Mouse (Mus musculus): ENCODE data around the gene Zranb3.
"Not testable (repeated sequence)": the region's sequence is repeated elsewhere in the genome, so short reads cannot be mapped to it uniquely, and the experiment has no call there.

The Zranb3 gene

DNA sequence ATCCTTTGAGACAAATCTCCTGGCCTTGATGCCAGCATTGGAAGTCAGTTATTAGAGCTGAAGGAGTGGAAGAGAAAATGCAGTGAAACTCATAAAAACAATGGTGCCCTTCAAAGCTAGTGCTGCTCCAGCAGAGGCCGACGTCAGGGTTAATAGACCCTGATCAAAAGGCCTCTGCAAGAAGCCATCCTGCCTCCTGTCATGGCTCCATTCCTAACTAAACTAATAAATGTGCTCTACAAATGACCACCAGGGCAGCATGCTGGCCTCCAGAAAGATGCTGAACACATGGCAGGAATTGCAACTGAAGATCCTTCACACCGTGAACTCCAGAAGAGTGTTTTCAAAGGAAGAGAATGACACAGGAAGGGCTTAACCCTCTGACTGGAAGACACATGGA is 117.5 kb downstream of the Zranb3 start:
- DNase-seq: no peak

DNA sequence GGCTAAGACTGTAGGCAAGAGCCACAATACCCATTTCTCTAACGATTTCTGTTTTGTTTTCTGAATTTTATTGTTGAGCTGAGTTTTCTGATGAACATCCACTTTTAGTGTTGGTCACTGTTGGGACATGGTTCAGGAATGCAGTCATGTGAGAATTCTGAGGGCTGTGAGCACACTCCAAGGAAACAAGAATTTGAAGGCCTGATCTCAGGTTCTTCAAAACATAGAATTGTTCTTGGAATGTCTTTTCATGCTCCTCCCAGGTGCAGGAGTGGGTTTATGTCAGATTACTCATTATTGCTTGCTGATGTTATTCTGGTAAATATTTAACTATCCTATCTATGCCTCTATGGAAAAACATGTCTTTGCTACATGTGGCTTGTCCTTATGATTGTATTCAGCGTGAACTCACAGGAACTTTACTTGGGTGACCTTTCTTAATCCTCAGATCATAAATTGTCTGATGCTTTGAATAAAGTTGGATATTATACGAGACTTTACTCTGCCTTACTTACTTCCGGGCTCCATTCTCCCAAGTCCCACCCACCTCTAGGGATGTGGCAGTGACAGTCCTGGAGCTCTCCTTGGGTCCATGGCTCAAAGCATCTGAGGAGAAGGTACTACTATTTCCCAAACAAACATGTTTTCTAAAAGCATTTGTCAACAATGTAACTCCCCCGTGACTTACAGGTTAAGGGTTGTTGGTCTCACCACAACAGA is 119.4 kb downstream of the Zranb3 start:
- no peak for DNase-seq

DNA sequence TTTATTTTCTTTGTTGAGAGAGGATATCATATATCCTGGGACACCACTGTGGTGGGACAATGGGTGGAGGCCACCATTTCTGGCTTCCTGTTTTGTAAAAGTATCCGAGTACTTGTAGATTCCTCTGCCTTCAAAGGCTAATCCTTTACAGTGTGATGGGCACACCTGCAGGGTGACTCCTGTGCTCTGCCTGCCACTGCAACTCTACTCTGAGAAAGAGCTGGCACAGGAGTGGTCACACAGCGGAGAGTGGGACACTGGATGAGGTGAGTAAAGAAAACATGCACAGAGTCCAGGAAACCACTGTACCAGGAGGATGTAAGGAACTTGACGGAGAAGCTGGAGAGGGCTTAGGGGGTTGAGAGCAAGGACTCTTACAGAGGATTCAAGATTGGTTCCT is 120.6 kb downstream of the Zranb3 start:
- no peak for DNase-seq

DNA sequence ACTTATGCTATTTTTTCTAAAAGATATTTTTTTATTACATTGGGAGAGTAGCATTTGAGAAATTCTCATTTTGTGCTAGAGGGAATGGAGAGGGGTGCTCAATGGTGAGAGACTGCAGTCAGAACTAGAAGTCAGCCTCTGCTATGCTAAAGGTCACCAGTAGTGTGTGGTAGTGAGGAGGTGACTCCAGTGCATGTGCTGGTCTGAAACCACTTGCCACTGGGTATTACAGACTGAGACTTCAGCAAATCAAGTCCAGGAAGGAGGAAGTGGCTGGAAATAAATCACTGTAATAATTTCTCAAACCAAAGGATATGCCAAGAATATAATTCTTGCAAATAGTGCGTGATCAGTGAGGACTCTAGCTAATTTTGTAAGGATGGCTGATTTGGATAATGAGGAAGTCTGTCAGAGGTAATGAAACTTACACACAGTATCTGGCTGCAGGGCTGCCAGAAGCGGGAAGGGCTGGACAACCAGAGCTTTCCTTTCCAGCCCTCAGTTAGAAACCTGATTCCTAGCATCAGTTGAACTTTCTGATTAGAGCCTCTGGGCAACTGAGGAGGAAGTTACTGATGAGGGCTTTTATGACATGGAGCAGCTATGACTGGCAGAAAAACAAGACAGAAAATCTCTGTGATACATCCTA is 121.8 kb downstream of the Zranb3 start:
- no peak for DNase-seq

DNA sequence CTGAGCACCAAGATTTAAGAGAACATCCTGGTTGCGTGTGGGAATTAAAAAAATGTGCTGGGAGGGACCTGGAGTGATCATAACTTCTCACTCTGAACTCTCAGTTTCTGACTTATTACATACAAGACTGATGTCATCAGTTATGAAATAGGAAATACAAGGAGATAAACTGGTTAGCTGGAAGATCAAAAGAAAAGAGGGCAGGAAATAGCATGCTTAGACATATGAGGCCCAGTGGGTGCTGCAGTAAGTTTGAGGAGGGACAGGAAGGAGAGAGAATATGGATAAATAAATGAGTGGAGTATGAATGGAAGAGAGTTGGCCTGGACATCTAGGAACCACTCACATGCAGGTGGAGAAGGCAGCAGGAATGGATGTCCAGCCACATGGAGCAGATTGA is 124.7 kb downstream of the Zranb3 start:
- DNase-seq: no peak

DNA sequence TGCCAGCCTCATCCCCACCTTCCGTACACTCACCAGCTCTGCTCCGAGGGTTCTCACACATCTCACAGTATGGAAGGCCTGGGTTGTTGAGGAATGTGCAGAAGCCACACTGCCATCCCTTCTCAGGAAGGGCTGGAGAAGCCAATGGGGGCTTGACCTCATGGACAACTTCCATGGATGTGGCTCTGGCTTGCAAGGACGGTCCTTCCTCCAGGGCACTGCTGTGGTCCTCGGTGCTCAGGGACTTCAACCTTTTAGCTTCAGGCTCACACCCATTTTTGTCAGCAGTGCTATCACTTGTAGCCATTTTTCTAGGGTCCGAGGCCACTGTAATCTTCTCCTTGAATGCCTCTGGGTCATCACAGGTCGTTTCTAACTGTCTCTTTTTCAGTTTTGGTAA is 126.7 kb downstream of the Zranb3 start:
- DNase-seq: no peak

DNA sequence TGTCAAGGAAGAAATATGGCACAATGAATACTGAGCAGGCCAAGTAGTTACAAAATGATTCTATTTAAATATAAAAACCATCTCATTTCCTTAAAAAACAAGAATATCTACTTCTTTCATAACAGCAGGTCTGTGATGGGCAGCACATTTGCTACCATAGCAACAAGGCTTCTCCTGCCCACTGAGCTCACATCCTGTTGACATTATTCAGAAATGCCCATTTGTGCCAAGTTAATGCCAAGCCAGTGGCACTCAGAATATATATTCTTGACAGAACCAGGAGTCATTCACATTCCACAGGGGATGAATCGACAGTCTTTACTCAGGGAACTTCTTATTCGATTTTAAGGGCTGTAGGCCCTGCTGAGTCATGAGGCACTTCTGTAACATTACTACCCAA is 127.2 kb downstream of the Zranb3 start:
- no peak for DNase-seq

DNA sequence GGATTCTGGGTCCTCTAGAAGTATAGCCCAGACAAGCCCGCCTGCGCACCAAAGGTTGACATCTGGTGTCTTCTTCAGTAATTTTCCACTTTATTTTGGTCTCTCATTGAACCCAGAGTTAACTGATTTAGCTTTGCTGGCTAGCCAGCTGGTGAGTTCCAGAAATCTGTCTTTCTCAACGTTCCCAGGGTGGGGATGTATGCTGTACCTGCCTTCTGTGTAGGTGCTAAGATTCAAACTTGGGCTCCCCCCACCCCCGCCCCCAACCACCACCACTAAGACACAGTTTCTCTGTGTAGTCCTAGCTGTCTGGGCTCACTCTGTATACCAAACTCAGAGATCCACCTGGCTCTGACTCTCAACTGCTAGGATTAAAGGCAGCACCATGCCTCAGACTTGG is 128.8 kb downstream of the Zranb3 start:
- no peak for DNase-seq

DNA sequence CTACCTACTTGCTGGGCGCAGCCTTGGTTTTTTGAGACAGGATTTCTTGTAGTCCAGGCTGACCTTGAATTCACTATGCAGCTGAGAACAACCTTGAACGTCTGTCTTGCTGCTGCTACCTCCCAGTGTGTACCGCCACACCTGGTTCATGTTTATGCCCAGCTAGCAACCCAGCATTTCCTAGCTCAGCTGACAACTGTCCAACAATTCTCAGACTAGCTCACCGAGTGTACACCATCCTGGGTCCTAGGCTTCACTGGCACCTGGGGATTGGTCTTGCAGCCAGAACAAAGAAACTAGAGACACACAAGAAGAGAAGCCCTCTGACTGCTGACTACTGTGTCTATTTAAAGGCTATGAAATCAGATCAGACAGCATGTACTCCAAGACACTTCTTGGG is 132.0 kb downstream of the Zranb3 start:
- DNase-seq: no peak

DNA sequence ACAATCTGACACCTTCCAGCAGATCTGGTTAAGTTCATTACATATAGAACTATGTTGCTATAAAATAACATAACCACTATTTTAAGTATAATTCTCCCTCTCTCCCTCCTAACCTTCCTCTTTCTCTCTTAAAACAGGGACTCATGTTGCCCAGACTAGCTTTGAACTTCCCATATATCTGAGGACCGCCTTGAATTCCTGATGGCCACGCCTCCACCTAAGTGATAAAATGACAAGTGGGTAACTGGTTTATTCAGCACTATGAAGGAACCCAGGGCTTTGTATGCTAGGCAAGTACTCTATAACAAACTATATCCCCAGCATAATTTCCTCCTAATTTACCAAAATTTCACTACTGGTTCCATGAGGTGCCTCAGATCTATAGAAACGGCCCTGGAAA is 139.5 kb downstream of the Zranb3 start:
- DNase-seq: no peak

DNA sequence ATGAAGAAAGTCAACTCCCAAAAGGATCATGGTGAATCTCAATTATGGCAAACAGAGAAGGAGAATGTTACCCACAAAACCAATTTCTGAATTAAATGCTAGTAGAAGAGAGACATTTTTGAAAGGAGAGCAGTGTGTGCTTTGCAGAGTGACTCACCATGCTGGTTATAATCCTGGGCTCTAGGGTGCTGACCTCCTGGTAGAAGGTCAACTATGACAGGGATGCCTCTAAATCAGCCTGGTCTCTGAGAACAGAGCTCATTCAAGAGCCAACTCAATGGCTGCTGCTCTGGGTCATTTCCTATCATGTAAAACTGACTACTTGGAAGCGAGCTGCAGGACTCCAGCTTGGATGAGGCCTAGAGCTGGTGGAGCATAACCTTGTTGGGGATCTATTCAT is 141.7 kb downstream of the Zranb3 start:
- DNase-seq: no peak

DNA sequence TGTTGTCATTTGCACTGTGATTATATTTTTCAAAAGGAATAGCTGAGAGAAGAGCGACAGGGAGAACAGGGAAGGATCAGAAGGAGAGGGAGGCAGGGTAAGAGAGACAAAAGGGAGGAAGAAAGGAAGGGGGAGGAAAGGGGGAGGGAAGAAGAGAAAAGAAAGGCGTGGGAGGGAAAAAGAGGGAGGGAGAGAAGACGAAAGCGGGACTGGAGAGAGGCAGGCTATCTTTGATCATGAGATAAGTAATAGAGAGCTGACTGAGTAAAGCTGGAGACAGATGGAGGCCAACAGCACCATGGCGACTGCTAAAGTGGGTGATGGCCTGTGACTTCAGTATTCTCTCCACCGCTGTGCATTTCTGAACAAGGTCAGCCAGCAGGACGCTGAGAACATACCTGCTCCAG is 143.5 kb downstream of the Zranb3 start:
- no peak for DNase-seq

DNA sequence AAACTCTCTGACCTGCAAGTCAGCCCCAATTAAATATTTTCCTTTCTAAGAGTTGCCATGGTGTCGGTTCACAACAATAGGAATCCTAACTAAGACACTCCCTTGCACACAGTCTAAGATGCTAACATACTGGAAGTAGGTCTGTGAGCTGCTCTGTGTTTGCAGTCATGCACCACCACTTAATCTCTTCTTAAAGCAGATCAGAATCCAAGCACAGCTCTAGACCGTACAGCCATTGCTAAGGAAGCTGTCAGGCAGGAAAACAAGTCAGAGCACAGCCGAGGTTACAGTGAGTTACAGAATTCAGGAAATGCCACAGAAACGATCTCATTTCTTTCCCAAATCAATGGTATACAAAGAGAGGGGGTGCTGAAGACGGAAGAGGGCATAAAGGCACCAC is 144.0 kb downstream of the Zranb3 start:
- DNase-seq: no peak

DNA sequence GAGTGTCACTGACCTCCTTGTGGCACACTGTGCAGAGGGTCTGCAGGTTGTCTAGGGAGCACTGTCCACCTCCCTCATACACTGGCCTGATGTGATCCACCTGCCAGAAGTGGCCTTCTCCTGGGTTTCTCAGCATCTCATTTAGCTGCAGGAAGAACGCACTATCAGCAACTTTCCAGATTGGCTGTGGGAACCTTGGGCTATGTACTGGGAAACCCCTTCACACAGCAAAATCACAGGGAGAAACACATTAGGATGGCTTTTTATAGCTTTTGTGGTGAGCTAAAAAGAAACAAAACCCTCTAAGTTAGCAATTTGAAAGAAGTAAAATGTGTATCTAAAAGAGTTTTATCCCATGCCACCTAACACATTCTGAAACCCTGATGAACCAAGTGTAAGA is 146.3 kb downstream of the Zranb3 start:
- no peak for DNase-seq

DNA sequence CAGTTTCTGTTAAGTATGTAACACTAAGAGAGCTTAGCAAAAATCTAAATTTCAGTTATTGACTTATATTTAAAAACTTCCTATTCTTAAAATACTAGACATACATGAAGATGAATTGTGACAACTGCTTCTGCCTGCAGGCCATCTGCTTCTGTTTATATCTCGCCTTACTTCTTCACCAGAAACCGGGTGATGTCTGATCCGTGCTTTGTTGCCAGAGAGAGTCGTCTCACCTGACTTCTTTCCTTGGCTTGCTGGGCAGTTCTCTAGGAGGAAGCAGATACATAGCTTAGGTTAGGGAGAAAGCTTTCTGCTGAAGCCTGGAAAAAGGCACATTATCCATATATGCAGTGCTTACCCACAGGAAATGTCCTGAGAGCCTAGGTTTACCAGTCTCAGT is 148.0 kb downstream of the Zranb3 start:
- no peak for DNase-seq

DNA sequence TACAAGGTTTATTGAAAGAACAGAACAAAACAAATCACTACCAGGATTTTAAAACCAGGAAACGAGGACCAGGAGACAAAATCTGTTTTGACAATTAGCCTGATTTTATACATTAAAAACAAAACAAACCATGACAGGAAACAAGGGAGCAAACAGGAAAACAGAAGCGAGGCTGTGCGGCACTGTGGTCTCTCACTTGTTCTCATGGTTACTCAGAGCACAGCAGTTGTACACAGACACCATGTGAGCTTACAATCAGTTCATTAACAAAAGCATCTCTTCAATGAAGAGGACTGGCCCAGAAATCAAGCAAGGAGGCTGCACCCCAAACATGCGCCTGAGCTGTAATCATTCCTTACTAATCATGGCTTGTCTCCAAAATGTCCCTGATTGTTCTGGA is 148.6 kb downstream of the Zranb3 start:
- DNase-seq: not testable (repeated sequence)

DNA sequence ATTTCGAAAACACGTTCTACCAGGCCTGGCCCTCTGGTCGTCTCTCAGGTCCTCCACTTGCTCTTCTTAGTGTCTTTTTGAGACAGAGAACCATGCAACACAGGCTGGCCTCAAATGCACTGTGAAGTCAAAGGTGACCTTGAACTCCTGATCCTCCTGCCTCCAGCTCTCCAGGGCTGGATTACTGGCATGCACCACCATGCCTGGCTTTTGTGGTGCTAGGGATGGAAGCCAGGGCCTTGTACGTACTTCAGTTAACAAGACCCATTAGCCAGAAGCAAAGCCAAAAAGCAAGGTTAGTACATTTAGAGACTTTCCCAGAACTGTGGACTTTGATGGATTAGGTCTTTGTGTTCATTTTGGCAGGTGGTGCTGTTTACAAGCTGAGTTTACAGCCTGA is 150.6 kb downstream of the Zranb3 start:
- DNase-seq: no peak

DNA sequence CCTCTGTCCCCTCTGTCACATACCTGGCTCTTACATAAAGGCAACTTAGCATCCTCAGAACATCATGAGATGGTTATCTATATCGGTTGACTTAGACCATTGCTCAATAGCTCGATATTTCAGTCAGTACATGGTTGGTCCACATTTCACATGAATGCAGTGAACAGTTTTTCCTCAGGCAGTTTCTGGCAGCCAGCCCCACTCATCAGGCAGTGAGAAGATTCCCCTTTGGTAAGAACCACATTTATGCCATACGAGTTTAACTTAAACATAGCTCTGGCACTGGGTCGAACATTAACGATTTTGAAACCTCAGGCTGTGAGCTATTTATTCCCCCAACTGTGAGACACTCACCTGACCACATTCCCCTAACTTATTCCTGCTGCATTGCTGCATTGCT is 154.1 kb downstream of the Zranb3 start:
- DNase-seq: no peak

DNA sequence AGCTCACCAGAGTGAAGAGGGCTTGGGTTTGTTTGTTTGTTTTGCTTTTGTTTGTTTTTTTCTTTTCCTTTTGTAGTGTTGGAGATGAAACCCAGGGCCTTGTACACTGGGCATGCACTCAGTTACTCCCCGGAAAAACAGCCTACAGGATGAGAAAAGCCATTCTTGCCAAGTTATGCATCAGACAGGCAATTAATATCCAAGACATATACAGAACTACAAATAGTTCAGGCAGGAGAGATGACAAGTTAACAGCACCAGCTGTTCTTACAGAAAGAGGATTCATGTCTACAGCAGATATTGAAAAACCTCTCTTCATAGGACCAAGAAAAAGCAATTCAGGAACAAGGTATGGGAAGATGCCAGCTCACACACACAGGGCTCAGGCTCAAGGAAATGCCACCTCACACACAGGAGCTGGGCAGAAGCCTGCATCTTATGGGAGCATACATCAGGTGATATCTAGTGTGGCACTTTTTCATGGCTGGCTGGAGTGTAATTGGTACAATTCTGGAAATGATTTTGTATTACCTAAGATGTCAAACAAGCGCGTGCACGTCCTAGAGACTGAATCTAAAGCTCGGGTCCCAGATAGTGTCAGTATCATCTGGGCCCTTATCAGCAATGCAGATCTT is 156.1 kb downstream of the Zranb3 start:
- DNase-seq: no peak

DNA sequence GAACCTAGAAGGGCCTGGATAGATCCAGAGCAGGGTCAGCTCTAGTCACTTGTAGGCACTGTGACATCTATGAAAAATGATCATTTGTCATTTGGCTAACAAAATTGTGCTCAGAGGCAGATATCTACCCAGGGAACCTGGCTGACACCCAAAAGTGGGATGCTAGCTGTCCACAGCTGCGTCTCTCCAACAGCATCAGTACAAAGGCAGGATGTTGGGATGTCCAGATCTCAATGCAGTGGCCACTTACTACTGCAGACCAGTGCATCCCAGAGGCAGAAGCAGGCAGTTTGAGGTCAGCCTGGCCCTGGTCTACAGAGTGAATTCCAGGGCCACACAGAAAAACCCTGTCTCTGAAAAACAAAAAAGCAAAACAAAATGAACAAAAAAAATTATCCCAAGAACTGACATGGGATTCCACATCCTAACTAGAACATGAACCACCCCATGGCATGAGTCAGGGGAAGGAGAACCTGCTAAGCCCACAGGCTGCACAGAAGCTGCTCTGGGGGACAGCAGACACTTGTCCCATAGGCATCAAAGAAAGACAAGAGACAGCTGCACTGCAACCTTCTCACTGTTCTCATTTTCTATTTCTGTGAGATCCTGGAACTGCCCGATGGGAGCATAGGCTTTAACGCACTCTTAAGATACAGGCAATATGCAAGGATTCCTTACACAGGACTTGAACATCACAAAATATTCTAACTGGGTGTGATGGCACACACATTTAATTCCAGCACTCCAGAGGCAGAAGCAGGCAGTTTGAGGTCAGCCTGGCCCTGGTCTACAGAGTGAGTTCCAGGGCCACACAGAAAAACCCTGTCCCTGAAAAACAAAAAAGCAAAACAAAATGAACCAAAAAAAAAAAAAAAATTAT is 156.9 kb downstream of the Zranb3 start:
- DNase-seq: no peak

DNA sequence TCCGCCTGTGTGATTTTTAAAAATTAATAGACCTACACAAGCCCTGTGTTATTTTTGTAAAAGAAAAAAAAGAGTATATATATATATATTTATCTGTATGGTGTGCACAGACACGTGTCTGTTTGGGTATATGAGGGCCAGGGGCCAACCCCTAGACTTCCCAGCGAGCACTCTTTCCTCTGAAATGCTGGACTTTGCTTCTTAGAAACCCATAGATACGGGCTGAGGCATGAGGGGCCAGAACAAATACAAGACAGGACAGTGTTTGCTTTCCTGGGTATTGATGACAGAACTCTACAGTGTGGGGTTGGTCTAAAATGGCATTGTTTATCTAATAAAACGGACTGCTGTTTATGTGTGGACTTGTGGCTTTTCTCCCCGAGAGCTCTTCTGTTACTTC is 159.3 kb downstream of the Zranb3 start:
- no peak for DNase-seq

DNA sequence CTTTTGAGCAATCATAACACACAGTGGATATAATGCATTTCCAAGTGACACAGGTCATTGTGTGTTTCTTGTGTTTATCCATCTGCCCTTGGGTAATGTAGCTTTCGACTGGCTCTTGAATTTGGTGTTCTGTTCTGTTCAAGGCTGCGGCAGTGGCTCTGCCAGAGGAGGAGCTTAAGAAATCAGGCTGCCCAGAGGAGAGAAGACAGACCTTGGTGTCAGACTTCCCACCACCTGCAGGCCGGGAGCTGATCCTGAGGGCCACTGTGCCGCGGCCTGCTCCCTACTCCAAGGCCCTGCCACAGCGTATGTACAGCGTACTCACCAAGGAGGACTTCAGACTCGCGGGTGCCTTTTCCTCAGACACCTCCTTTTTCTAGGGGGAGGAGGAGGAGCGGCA is 160.6 kb downstream of the Zranb3 start:
- no peak for DNase-seq

DNA sequence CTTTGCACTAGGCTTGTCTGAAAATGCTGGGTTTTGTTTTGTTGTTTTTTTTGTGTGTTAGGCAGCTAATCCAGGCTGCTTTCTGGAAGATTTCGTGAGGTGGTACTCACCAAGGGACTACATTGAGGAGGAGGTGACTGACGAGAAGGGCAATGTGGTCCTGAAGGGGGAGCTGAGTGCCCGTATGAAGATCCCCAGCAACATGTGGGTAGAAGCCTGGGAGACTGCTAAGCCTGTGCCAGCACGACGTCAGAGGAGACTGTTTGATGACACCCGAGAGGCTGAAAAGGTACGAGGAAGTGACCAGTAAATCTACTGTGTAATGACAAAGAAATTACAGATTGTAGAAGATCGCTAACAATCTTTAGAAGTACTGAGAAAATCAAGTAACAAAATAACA is 165.6 kb downstream of the Zranb3 start:
- DNase-seq: no peak

DNA sequence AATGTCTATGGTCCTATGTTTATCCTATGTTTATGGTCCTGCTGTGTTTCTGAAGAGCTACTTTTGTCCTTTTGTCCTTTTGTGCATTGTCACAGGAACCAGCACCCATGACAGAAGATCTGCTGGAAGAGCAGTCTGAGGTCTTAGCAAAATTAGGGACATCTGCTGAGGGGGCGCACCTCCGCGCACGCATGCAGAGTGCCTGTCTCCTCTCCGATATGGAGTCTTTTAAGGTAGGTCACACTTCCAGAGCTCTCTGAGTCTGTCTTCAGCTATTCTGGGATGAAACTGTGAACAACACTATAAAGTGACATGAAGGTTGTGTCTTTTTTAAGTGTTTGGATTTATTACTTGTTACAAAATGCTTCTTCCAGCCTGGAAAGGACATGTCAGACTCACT is 168.5 kb downstream of the Zranb3 start:
- no peak for DNase-seq
